Mouse (Mus musculus) erythroid progenitor cell, adult 5-6 weeks (primary cell): ENCODE data around the gene Slc22a14. TPM values are rescaled to one million over a fixed set of nuclear protein-coding genes. Genes with fewer than 3 reads are reported as not detected.

Experiments used
- ATAC-seq: replicated peaks from 2 replicates; pipeline ENCODE4 v1.8.0; 2016; ENCODE audit warnings: moderate number of reproducible peaks, mild to moderate bottlenecking, moderate TSS enrichment, inconsistent platforms; ENCODE audit not compliant: poor library complexity, low FRiP score, severe bottlenecking
- total RNA-seq, 2 experiments: library from RNA; stranded (forward) in 1 of 2; stranded (reverse) in 1 of 2; fragments of 150-400 nt in 1 of 2; fragments of 186-747, 209-891 nt in 1 of 2; gene quantifications; 2 replicates each; pipeline versions ENCODE4 v1.2.3 to v1.2.4; 2015 to 2017; ENCODE audit warnings: low replicate concordance in 2 of 2

The Slc22a14 gene
- total RNA-seq, 2 experiments from 2014 or later = not detected

GRCm38 (mm10) chr9:119156278-119157201 lies 208.8 kb downstream of the Slc22a14 start, which contains the start of gene Acaa1b:
TSS of gene Acaa1b (minus strand) at chr9:119157093.
- ATAC-seq = no peak

GRCm38 (mm10) chr9:119155826-119156225 lies 209.5 kb downstream of the Slc22a14 start:
- ATAC-seq = no peak

GRCm38 (mm10) chr9:119155416-119155815 lies 209.9 kb downstream of the Slc22a14 start:
- no peak for ATAC-seq

- ATAC-seq = no peak
Measured at GRCm38 (mm10) chr9:119151751-119152150, 213.6 kb downstream of the Slc22a14 start.

GRCm38 (mm10) chr9:119149601-119150000 lies 215.8 kb downstream of the Slc22a14 start:
- no peak for ATAC-seq

GRCm38 (mm10) chr9:119146098-119146770 lies 219.1 kb downstream of the Slc22a14 start:
- ATAC-seq = no peak

GRCm38 (mm10) chr9:119145638-119146037 lies 219.7 kb downstream of the Slc22a14 start:
- ATAC-seq = no peak

GRCm38 (mm10) chr9:119145137-119145536 lies 220.2 kb downstream of the Slc22a14 start:
- ATAC-seq = no peak

- ATAC-seq = no peak
Measured at GRCm38 (mm10) chr9:119144696-119145095, 220.7 kb downstream of the Slc22a14 start.

- ATAC-seq = no peak
Measured at GRCm38 (mm10) chr9:119143372-119143771, 222.0 kb downstream of the Slc22a14 start.

- ATAC-seq = no peak
Measured at GRCm38 (mm10) chr9:119142066-119142465, 223.3 kb downstream of the Slc22a14 start.

- no peak for ATAC-seq
Measured at GRCm38 (mm10) chr9:119138836-119139235, 226.5 kb downstream of the Slc22a14 start.

- ATAC-seq = no peak
Measured at GRCm38 (mm10) chr9:119130692-119131091, 234.7 kb downstream of the Slc22a14 start.

GRCm38 (mm10) chr9:119128436-119129181 lies 236.7 kb downstream of the Slc22a14 start:
- ATAC-seq = no peak

GRCm38 (mm10) chr9:119122596-119123369 lies 242.6 kb downstream of the Slc22a14 start:
- ATAC-seq = no peak

- no peak for ATAC-seq
Measured at GRCm38 (mm10) chr9:119120168-119120560, 245.2 kb downstream of the Slc22a14 start.
